Mouse (Mus musculus): ENCODE measurements at regions not wholly inside any gene's neighbourhood (a gene's known extent, or its start where the extent isn't known, plus 50 kb on each side); places are given as distances from the start of the nearest gene placed in this dataset.

DNA sequence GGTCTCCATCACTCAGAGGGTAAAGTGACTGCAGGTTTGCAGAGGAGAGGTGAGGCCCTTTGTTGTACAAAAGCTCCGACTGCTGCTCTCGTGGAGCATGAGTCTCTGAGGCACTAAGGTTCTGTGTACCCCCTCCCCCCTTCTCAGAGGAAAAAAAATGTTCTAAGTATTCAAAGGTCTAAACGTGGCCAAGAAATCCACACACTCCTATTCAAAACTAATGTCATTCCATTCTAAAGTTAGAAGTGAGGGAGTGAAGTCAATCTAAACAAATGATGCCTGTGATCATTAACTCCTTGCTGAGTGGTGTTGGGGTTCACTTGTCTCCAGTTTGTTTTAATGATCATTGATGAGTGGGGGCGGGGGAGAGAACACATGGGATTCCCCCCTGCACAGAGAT lies 150.6 kb downstream of the Auh start:
- no peak for DNase-seq (ENCODE audit: inconsistent age in 2 of 2, low spot score in 1 of 2)
